Mouse (Mus musculus): ENCODE measurements around the gene Ercc5.
A peak's percentile ranks its signal among the peaks of the same experiment; 100 is the strongest.

The Ercc5 gene

GRCm38 (mm10) chr1:44147563-44148381, at the start of gene Ercc5:
Ercc5 (plus strand) TSS chr1:44147744.
- peak; percentile 94 for DNase-seq (ENCODE audit: low spot score)

DNA sequence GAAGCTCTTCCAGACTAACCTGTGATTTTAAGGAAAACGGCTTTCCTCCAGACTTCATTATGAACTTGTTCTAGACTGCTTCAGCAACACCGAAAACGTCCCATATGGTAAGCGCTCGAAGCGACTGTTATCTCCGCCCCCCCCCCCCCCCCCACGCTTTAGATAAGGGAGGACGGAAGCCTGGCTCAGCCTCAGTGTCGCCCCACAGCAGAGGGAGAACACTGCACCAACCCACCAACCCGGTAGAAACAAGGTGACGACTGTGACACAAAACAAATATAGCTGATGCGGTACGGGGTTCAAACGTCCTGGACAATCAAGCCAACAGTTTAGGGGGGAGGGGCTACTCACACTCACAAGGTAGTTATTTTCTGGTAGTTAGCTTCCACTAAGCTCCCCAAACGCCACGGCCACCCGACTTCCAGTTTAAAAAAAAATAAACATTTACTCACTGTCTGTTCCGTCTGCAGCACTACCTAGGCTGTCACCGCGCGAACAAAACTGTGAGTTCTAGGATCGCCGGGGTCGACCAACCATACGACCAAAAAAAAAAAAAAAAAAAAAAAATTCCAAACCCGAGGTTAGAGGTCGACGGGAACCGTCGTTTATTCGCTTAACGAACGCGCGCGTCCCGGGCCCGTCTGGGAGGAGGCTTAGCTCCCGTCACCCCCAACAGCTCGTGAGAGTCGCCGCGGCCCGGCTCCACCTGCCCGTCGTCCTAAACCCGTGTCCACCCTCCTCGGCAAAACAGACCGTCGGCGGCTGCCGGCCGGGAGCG, 45.9 kb upstream of the Ercc5 start:
- peak; percentile 66 for DNase-seq (ENCODE audit: low spot score)

GRCm38 (mm10) chr1:44102259-44102717, 45.3 kb upstream of the Ercc5 start, which contains the start of gene Tex30:
Tex30 (minus strand) TSS chr1:44102441.
- DNase-seq (ENCODE audit: low spot score), result peak; percentile 98

GRCm38 (mm10) chr1:44102939-44103338, 44.6 kb upstream of the Ercc5 start:
- peak; percentile 33 for DNase-seq (ENCODE audit: low spot score)

DNA sequence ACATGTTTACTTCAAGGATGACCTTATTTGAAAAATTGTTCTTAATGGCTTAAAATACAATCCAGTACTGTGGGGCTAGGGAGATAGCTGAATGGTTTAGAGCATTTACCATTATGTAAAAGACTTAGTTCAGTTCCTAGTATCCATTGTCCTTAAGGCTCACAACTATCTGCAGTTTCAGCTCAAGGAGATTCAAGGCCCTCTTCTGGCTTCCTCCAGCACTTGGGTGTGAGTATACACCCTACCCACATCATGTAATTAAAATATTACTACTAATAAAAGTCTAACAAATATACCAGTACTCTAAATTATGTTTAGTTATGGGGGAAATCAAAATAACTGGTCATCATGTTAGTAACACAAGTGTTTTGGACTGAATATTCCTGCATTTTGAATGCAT, 30.0 kb upstream of the Ercc5 start:
- peak; percentile 31 for DNase-seq (ENCODE audit: low spot score)

GRCm38 (mm10) chr1:44118239-44119054, 29.1 kb upstream of the Ercc5 start, which contains the start of the genes Kdelc1 and Bivm:
Kdelc1 (minus strand) TSS chr1:44118808.
Bivm (plus strand) TSS chr1:44118957.
- peak; percentile 97 for DNase-seq (ENCODE audit: low spot score)

DNA sequence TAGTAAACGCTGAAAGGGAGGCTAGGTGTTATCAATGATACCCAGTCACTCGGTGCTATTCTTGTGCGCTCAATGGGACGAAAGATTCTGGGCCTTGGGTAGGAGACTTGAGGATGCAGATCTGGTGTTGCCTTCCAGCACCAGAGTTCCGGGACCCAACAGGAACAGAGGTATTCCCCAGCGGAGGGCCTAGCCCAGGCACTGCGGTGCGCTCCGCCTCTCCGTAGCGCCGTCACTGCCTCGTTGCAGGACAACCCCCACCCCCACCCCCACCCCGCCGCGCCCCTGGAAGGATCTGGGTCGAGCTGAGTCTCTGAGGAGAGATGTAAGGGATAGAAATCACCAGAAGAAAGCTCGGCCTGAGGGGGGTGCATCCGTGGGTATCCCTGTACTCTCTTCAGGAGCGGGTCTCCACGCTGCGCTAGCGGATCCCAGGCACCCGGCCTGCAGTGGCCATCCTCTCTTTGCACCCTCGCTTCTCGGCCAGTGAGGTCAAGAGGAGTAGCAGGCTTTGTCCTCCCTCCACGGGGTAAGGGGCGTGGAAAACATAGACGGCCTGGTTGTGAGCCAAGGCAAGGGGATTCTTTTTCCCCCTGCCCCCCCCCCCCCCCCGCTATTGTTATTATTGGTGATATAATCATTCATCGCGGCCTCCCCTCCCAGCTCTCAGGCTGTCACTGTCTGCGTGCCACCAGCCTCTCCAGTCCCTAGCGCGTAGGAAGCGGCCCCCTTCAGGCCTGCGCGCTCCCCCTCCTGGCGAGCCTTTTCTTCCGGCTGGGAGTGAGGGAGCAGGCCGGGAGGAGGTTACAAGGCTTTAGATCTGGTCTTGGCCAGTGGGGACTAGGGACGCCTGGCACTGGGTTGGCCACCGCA, 28.1 kb upstream of the Ercc5 start:
- peak; percentile 92 for DNase-seq (ENCODE audit: low spot score)

GRCm38 (mm10) chr1:44120074-44120406, 27.5 kb upstream of the Ercc5 start:
- no peak for DNase-seq (ENCODE audit: low spot score)

- DNase-seq (ENCODE audit: low spot score), result no peak
Observed at GRCm38 (mm10) chr1:44122256-44122655, 25.3 kb upstream of the Ercc5 start.

GRCm38 (mm10) chr1:44125590-44125989, 22.0 kb upstream of the Ercc5 start:
- no peak for DNase-seq (ENCODE audit: low spot score)

- no peak for DNase-seq (ENCODE audit: low spot score)
Observed at GRCm38 (mm10) chr1:44129929-44130581, 17.5 kb upstream of the Ercc5 start.

DNA sequence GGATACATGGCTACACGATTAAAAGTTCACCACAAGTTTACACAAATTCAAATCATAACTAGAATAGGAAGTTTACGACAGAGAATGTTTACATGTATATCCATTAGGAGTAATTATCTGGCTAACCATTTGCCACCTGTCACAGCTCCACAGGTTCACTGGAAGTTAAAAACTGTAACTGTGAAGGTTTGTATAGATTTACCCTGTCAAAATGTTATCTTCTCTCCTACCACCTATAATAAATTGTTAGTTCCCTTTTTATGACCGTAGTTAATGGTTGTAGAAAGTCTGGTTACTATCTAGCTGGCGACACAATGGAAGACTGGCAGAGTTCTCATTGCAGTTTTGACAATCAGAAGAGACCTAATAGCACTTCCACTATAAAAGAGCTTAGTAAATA, 7.3 kb upstream of the Ercc5 start:
- DNase-seq (ENCODE audit: low spot score), result no peak

DNA sequence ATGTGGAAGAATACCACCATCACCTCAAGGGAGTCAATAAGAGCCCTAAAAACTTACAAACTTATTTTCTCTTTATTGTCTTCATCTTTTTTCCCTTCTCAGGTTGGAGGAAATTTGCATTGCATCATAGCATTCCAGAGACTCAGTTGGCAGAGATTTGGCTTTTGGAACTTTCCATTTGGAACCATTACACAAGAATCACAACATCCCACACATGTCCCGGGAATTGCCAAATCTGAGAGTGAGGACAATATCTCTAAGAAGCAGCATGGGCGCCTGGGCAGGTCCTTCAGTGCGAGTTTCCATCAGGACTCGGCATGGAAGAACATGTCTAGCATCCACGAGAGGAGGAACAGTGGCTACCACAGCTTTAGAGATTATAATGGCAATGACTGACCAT, 4.8 kb upstream of the Ercc5 start:
- DNase-seq (ENCODE audit: low spot score), result no peak

DNA sequence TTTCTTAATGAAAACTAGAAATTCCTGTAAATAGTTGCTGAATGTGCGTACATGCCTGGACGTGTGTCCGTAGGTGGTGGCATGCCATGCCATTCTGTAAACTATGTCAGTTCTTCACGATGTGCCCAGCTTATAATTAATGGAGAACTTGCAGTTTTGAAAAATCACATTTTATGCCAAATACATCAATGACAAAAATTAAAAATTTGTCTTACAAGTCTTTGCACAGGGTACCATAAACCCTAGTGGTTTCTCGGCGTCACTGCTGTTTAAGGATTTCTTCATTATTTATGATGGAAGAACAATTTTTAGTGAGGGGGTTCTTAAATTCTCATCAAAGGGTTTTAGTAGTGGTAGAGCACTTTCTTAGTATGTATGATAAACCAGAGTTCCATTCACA, 1.2 kb downstream of the Ercc5 start:
- DNase-seq (ENCODE audit: low spot score), result peak; percentile 45

GRCm38 (mm10) chr1:44155287-44155686, 7.7 kb downstream of the Ercc5 start:
- peak; percentile 17 for DNase-seq (ENCODE audit: low spot score)

- DNase-seq (ENCODE audit: low spot score), result no peak
Observed at GRCm38 (mm10) chr1:44158317-44158716, 10.8 kb downstream of the Ercc5 start.

GRCm38 (mm10) chr1:44161818-44162217, 14.3 kb downstream of the Ercc5 start:
- no peak for DNase-seq (ENCODE audit: low spot score)

DNA sequence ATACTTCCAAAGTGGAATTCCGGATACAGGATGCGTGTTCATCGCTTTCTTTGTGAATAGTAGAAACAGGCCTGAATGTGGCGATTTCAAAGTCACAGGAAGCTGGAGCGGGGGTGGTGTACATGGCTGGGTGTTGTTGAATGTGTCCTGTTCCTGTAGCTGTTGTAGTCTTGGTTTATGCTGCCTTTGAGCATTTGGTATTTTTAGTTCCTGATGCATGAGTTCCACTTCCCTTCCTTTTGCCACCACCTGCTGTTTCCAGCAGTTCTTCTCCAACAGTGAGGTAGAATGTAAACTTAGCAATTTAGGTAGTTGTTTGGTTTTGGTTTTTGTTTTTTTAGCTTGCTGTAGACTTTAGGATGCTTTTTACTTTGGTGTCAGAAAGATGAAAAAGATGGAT, 14.8 kb downstream of the Ercc5 start:
- no peak for DNase-seq (ENCODE audit: low spot score)

DNA sequence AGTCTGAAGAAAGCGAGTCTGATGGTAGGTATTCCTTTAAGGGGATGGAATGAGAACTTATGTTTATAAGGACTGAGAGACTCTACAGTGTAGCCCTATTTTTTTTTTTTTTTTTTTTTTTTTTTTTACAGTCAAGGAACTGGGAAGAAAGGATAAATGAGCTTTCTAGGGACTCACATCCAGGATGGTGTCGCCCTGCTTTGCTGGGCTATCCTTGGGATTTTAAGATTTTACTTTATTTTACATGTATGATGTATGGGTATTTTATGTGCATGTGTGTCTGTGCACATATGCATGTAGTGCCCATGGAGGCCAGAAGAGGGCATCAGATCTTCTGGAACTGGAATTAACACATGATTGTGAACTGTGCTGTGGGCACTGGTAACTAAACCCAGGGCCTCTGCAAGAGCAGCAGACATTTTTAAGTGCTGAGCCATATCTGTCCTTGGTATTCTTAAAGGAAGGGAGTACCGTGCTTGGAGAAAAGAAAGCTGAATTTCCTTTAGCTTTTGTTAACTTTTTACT, 20.4 kb downstream of the Ercc5 start:
- no peak for DNase-seq (ENCODE audit: low spot score)

- no peak for DNase-seq (ENCODE audit: low spot score)
Observed at GRCm38 (mm10) chr1:44172656-44173055, 25.1 kb downstream of the Ercc5 start.
